Comparison of ENCODE assay signal across 7 mouse cellular contexts in genomic region chr12:44268728-44269302, GRCm38 (mm10). TPM values are rescaled to one million over a fixed set of nuclear protein-coding genes. Genes with fewer than 3 reads are reported as not detected.
DNase-seq lines count a peak whose midpoint lies in the region; ATAC-seq and TF ChIP-seq lines count a peak whose summit lies in the region.

No protein-coding gene starts in this region.

- peak overlapping the region; percentile 54 for H3K4me2 ChIP-seq in embryonic facial prominence, embryonic 11.5 days (ENCODE audit: low read depth, low read length)
- peak overlapping the region; percentile 69 for H3K4me2 ChIP-seq in limb, embryonic 12.5 days
- H3K4me2 ChIP-seq in midbrain, embryonic 15.5 days, result peak overlapping the region; percentile 69

- peak; percentile 99 for ATAC-seq in embryonic facial prominence, embryonic 11.5 days (replicated peaks; ENCODE audit: insufficient number of reproducible peaks, low FRiP score, low TSS enrichment, low read depth)
- ATAC-seq in limb, embryonic 12.5 days (ENCODE audit: insufficient number of reproducible peaks, insufficient read depth, low FRiP score, low TSS enrichment, low read depth), result peak; percentile 100
- ATAC-seq in midbrain, embryonic 15.5 days (replicated peaks), result peak; percentile 100

- H3K9me3 ChIP-seq in embryonic facial prominence, embryonic 11.5 days (replicated peaks; ENCODE audit: control insufficient read depth, low read length), result no peaks in the 10 kb centered on the region
- no peaks in the 10 kb centered on the region for H3K9me3 ChIP-seq in limb, embryonic 12.5 days
- no peaks in the 10 kb centered on the region for H3K9me3 ChIP-seq in midbrain, embryonic 15.5 days

- H3K9ac ChIP-seq in embryonic facial prominence, embryonic 11.5 days (replicated peaks; ENCODE audit: low read length), result peak overlapping the region; percentile 74
- H3K9ac ChIP-seq in limb, embryonic 12.5 days (replicated peaks), result peak overlapping the region; percentile 83
- peak overlapping the region; percentile 95 for H3K9ac ChIP-seq in midbrain, embryonic 15.5 days

- TF ChIP-seq CTCF in kidney, adult 2 months (conservative IDR thresholded peaks at IDR 0.05; ENCODE audit: insufficient read depth, insufficient read length, low read depth, low read length), result no peak
- no peak for TF ChIP-seq CTCF in spleen, adult 2 months (IDR thresholded peaks at IDR 0.05; ENCODE audit: extremely low read depth, insufficient read depth, insufficient read length, insufficient replicate concordance)

- H3K27me3 ChIP-seq in embryonic facial prominence, embryonic 11.5 days (ENCODE audit: control insufficient read depth, insufficient read depth, low read length), result no peaks in the 10 kb centered on the region
- no peaks in the 10 kb centered on the region for H3K27me3 ChIP-seq in kidney, adult 2 months (replicated peaks; ENCODE audit: control insufficient read depth, insufficient read depth, low read length)
- H3K27me3 ChIP-seq in limb, embryonic 12.5 days, result no peaks in the 10 kb centered on the region
- no peaks in the 10 kb centered on the region for H3K27me3 ChIP-seq in midbrain, embryonic 15.5 days (replicated peaks)
- H3K27me3 ChIP-seq in spleen, adult 2 months (ENCODE audit: control insufficient read depth, insufficient read depth, low read length), result no peaks in the 10 kb centered on the region

- H3K4me3 ChIP-seq in embryonic facial prominence, embryonic 11.5 days (ENCODE audit: low read depth, low read length), result peak overlapping the region; percentile 65
- peak overlapping the region; percentile 88 for H3K4me3 ChIP-seq in kidney, adult 2 months (ENCODE audit: insufficient read depth, low read depth, low read length)
- H3K4me3 ChIP-seq in limb, embryonic 12.5 days (replicated peaks), result peak overlapping the region; percentile 74
- H3K4me3 ChIP-seq in midbrain, embryonic 15.5 days, result peak overlapping the region; percentile 94
- peak overlapping the region; percentile 81 for H3K4me3 ChIP-seq in spleen, adult 2 months (ENCODE audit: extremely low read depth, insufficient read depth, insufficient read length)

- H3K4me1 ChIP-seq in embryonic facial prominence, embryonic 11.5 days (ENCODE audit: control insufficient read depth, insufficient read depth, low read length), result no peaks in the 10 kb centered on the region
- no peaks in the 10 kb centered on the region; the same call in 1 of the 2 replicates for H3K4me1 ChIP-seq in kidney, adult 2 months (ENCODE audit: control insufficient read depth, insufficient read depth, low read length)
- peaks cover 7% of the 10 kb centered on the region; the same call in 1 of the 2 replicates for H3K4me1 ChIP-seq in limb, embryonic 12.5 days (replicated peaks)
- H3K4me1 ChIP-seq in midbrain, embryonic 15.5 days, result peaks cover 18% of the 10 kb centered on the region
- no peaks in the 10 kb centered on the region for H3K4me1 ChIP-seq in spleen, adult 2 months (ENCODE audit: control insufficient read depth, insufficient read depth, insufficient read length)

- under 1% methylated on average over 25 of the region's 38 CpGs for WGBS in embryonic facial prominence, embryonic 11.5 days
- WGBS in kidney, adult 2 months, result under 1% methylated on average over 31 of the region's 38 CpGs
- under 1% methylated on average over 35 of the region's 38 CpGs for WGBS in limb, embryonic 12.5 days
- WGBS in midbrain, embryonic 15.5 days, result under 1% methylated on average over 38 of the region's 38 CpGs
- WGBS in spleen, adult 2 months, result under 1% methylated on average over 38 of the region's 38 CpGs

- peak overlapping the region; percentile 89 for H3K27ac ChIP-seq in embryonic facial prominence, embryonic 11.5 days (replicated peaks; ENCODE audit: low read depth, low read length)
- H3K27ac ChIP-seq in kidney, adult 2 months (ENCODE audit: insufficient read depth, low read depth, low read length), result peak overlapping the region; percentile 95
- peak overlapping the region; percentile 96 for H3K27ac ChIP-seq in limb, embryonic 12.5 days
- H3K27ac ChIP-seq in midbrain, embryonic 15.5 days, result peak overlapping the region; percentile 99
- H3K27ac ChIP-seq in spleen, adult 2 months (ENCODE audit: insufficient read depth, low read length), result peak overlapping the region; percentile 94

- no peaks in the 10 kb centered on the region for H3K36me3 ChIP-seq in embryonic facial prominence, embryonic 11.5 days (replicated peaks; ENCODE audit: control insufficient read depth, insufficient read depth, low read depth, low read length)
- H3K36me3 ChIP-seq in kidney, adult 2 months (ENCODE audit: control insufficient read depth, insufficient read depth, low read length), result no peaks in the 10 kb centered on the region
- no peaks in the 10 kb centered on the region for H3K36me3 ChIP-seq in limb, embryonic 12.5 days
- H3K36me3 ChIP-seq in midbrain, embryonic 15.5 days (replicated peaks), result no peaks in the 10 kb centered on the region
- H3K36me3 ChIP-seq in spleen, adult 2 months (ENCODE audit: control insufficient read depth, insufficient read depth, low read length), result no peaks in the 10 kb centered on the region

- peak; percentile 100 for DNase-seq in adrenal gland, postnatal 14 days
- peak; percentile 99 for DNase-seq in embryonic facial prominence, embryonic 11.5 days (ENCODE audit: low spot score)
- peak; percentile 100 for DNase-seq in heart, adult 18-20 months
- DNase-seq in kidney, adult 2 months, result peak; percentile 100
- peak; percentile 97 to 100 for DNase-seq in spleen, adult 2 months (ENCODE audit: low read depth in 1 of 2, low spot score in 2 of 2)

- peak; percentile 75 for TF ChIP-seq POLR2A in kidney, adult 2 months (IDR thresholded peaks at IDR 0.05; ENCODE audit: low read depth, low read length)
- peak; percentile 66 for TF ChIP-seq POLR2A in spleen, adult 2 months (IDR thresholded peaks at IDR 0.05; ENCODE audit: low read depth, low read length)

RNA-seq across cellular contexts. Expression of gene Pnpla8, which starts 47.6 kb away (rescaled TPM):
- 134 and 144 TPM in 2 replicates for total RNA-seq in adrenal gland, postnatal 14 days (2021)
- 70.2 and 72.6 TPM in 2 replicates for polyA plus RNA-seq in embryonic facial prominence, embryonic 11.5 days (2014; fragmentation: Nextera tagmentation; extraction: Ambion mirVana)
- 100 to 1,000 TPM; 136 to 151 TPM for total RNA-seq in heart, adult 18-20 months (2021)
- polyA plus RNA-seq in kidney, adult 2 months (2012; rRNA removed), result 23.1 and 29.3 TPM in 2 replicates
- 55.9 and 59.0 TPM in 2 replicates for polyA plus RNA-seq in limb, embryonic 12.5 days (2016; fragmentation: Nextera tagmentation; extraction: Ambion mirVana)
- 130 and 136 TPM in 2 replicates for polyA plus RNA-seq in midbrain, embryonic 15.5 days (2015; fragmentation: Nextera tagmentation; extraction: Ambion mirVana)
- polyA plus RNA-seq in spleen, adult 2 months (2012; rRNA removed), result 4.2 and 4.6 TPM in 2 replicates

RNA-seq across cellular contexts. Expression of gene Dnajb9, which starts 58.7 kb away (rescaled TPM):
- 40.6 and 40.7 TPM in 2 replicates for total RNA-seq in adrenal gland, postnatal 14 days (2021)
- polyA plus RNA-seq in embryonic facial prominence, embryonic 11.5 days (2014; fragmentation: Nextera tagmentation; extraction: Ambion mirVana), result 30.0 and 30.5 TPM in 2 replicates
- 10 to 100 TPM; 41.4 to 43.3 TPM for total RNA-seq in heart, adult 18-20 months (2021)
- 4.5 and 7.1 TPM in 2 replicates for polyA plus RNA-seq in kidney, adult 2 months (2012; rRNA removed)
- 18.5 and 19.8 TPM in 2 replicates for polyA plus RNA-seq in limb, embryonic 12.5 days (2016; fragmentation: Nextera tagmentation; extraction: Ambion mirVana)
- polyA plus RNA-seq in midbrain, embryonic 15.5 days (2015; fragmentation: Nextera tagmentation; extraction: Ambion mirVana), result 30.4 and 31.5 TPM in 2 replicates
- 1.1 and 1.3 TPM in 2 replicates for polyA plus RNA-seq in spleen, adult 2 months (2012; rRNA removed)

RNA-seq across cellular contexts. Expression of gene Nrcam, which starts 59.9 kb away (rescaled TPM):
- total RNA-seq in adrenal gland, postnatal 14 days (2021), result 4.4 and 7.6 TPM in 2 replicates
- 21.3 and 22.3 TPM in 2 replicates for polyA plus RNA-seq in embryonic facial prominence, embryonic 11.5 days (2014; fragmentation: Nextera tagmentation; extraction: Ambion mirVana)
- total RNA-seq in heart, adult 18-20 months (2021), result under 1 TPM; 0.18 to 0.52 TPM
- 0.56 and 0.59 TPM in 2 replicates for polyA plus RNA-seq in kidney, adult 2 months (2012; rRNA removed)
- 2.0 and 2.5 TPM in 2 replicates for polyA plus RNA-seq in limb, embryonic 12.5 days (2016; fragmentation: Nextera tagmentation; extraction: Ambion mirVana)
- polyA plus RNA-seq in midbrain, embryonic 15.5 days (2015; fragmentation: Nextera tagmentation; extraction: Ambion mirVana), result 137 and 157 TPM in 2 replicates
- 0.06 TPM in 1 of 2 replicates, not detected in the other for polyA plus RNA-seq in spleen, adult 2 months (2012; rRNA removed)

Comparison
In these comparisons a context has a peak if more than half of its experiments do, and no peak if none do; other contexts are left out.
1. Peak in every context shown above with its lines: DNase-seq, ATAC-seq, H3K4me3 ChIP-seq and H3K27ac ChIP-seq.